Mouse (Mus musculus) bone marrow macrophage, adult 2 months (primary cell): ENCODE data around the gene Cerk. TPM values are rescaled to one million over a fixed set of nuclear protein-coding genes. Genes with fewer than 3 reads are reported as not detected.

Experiments
- H3K27ac ChIP-seq: 2 replicates; pipeline ENCODE4 v1.5.1; 2012; ENCODE audit warnings: low read depth, low read length; ENCODE audit not compliant: insufficient read depth
- H3K4me1 ChIP-seq: 2 replicates; pipeline ENCODE4 v1.6.1; 2012; ENCODE audit warnings: low read length; ENCODE audit not compliant: control insufficient read depth, insufficient read depth
- H3K4me3 ChIP-seq: 2 replicates; pipeline ENCODE4 v1.5.1; 2012; ENCODE audit warnings: mild to moderate bottlenecking, low read length, moderate library complexity; ENCODE audit not compliant: insufficient read depth
- CTCF ChIP-seq: IDR thresholded peaks from 2 replicates; pipeline ENCODE4 v1.5.1; 2012; ENCODE audit warnings: low read depth, mild to moderate bottlenecking, low read length, moderate library complexity
- POLR2A ChIP-seq: IDR thresholded peaks from 2 replicates; pipeline ENCODE4 v1.6.1; 2012; ENCODE audit warnings: mild to moderate bottlenecking, low read depth, low read length, borderline replicate concordance
- polyA plus RNA-seq: library from polyadenylated mRNA; stranded (reverse); fragments of >200 nt; gene quantifications from 2 replicates; pipeline ENCODE4 v1.2.4, GENCODE M21; 2012; ENCODE audit not compliant: missing spikeins, insufficient read depth, insufficient read length

The Cerk gene
- polyA plus RNA-seq, 1 experiment: 111 TPM

- TF ChIP-seq POLR2A (no peak), CTCF (no peak)
- H3K4me3 ChIP-seq: no peak overlapping the region
- no peaks in the 10 kb centered on the region for H3K4me1 ChIP-seq
- no peak overlapping the region for H3K27ac ChIP-seq
Measured at GRCm38 (mm10) chr15:86156492-86156891, 29.4 kb downstream of the Cerk start.

GRCm38 (mm10) chr15:86153481-86153960 lies 32.4 kb downstream of the Cerk start:
- TF ChIP-seq POLR2A (no peak), CTCF (no peak)
- no peaks in the 10 kb centered on the region for H3K4me1 ChIP-seq
- no peak overlapping the region for H3K4me3 ChIP-seq

GRCm38 (mm10) chr15:86150593-86150992 lies 35.3 kb downstream of the Cerk start:
- Histone ChIP-seq H3K27ac (no peak overlapping the region), H3K4me1 (no peaks in the 10 kb centered on the region), H3K4me3 (no peak overlapping the region)
- no peak for TF ChIP-seq CTCF
- TF ChIP-seq POLR2A: no peak

More at GRCm38 (mm10) chr15:86153481-86153960, 32.4 kb downstream of the Cerk start:
- H3K27ac ChIP-seq: no peak overlapping the region

- Histone ChIP-seq H3K4me3 (no peak overlapping the region), H3K4me1 (no peaks in the 10 kb centered on the region), H3K27ac (no peak overlapping the region)
- TF ChIP-seq POLR2A (no peak), CTCF (no peak)
Measured at GRCm38 (mm10) chr15:86146922-86147321, 39.0 kb downstream of the Cerk start.

GRCm38 (mm10) chr15:86145046-86145445 lies 40.9 kb downstream of the Cerk start:
- Histone ChIP-seq H3K4me1 (no peaks in the 10 kb centered on the region), H3K4me3 (no peak overlapping the region), H3K27ac (no peak overlapping the region)
- TF ChIP-seq POLR2A (no peak), CTCF (no peak)

- Histone ChIP-seq H3K27ac (no peak overlapping the region), H3K4me3 (no peak overlapping the region), H3K4me1 (no peaks in the 10 kb centered on the region)
- TF ChIP-seq CTCF (no peak), POLR2A (no peak)
Measured at GRCm38 (mm10) chr15:86144577-86144976, 41.4 kb downstream of the Cerk start.

- peak; percentile 95 for TF ChIP-seq CTCF
- TF ChIP-seq POLR2A: no peak
- no peak overlapping the region for H3K4me3 ChIP-seq
- H3K4me1 ChIP-seq: no peaks in the 10 kb centered on the region
- no peak overlapping the region for H3K27ac ChIP-seq
Measured at GRCm38 (mm10) chr15:86140323-86140722, 45.6 kb downstream of the Cerk start.

- Histone ChIP-seq H3K4me3 (no peak overlapping the region), H3K27ac (no peak overlapping the region), H3K4me1 (no peaks in the 10 kb centered on the region)
- TF ChIP-seq CTCF (peak; percentile 64), POLR2A (no peak)
Measured at GRCm38 (mm10) chr15:86137638-86138037, 48.3 kb downstream of the Cerk start.

- no peaks in the 10 kb centered on the region for H3K4me1 ChIP-seq
Measured at GRCm38 (mm10) chr15:86134941-86135783, 50.8 kb downstream of the Cerk start.

GRCm38 (mm10) chr15:86130657-86131056 lies 55.3 kb downstream of the Cerk start:
- no peak overlapping the region for H3K4me3 ChIP-seq
- TF ChIP-seq CTCF (no peak), POLR2A (no peak)
- no peak overlapping the region for H3K27ac ChIP-seq
- no peaks in the 10 kb centered on the region for H3K4me1 ChIP-seq

More at GRCm38 (mm10) chr15:86134941-86135783, 50.8 kb downstream of the Cerk start:
- no peak overlapping the region for H3K27ac ChIP-seq
- H3K4me3 ChIP-seq: no peak overlapping the region
- TF ChIP-seq CTCF (peak; percentile 82), POLR2A (no peak)

- no peak overlapping the region for H3K4me3 ChIP-seq
- TF ChIP-seq POLR2A (no peak), CTCF (no peak)
- H3K27ac ChIP-seq: no peak overlapping the region
- no peaks in the 10 kb centered on the region for H3K4me1 ChIP-seq
Measured at GRCm38 (mm10) chr15:86129036-86129435, 56.9 kb downstream of the Cerk start.
